Mouse (Mus musculus) adrenal gland (tissue): Measurements from ENCODE around the gene Litaf.

Source experiments
- intact Hi-C: fragments of 180-260 bp; cut with DNase I; formaldehyde crosslinking; loops from one replicate; pipeline ENCODE4 v1.15.1; 2025

Gene Litaf

GRCm38 (mm10) chr16:11068666-11069065 lies 2.7 kb upstream of the Litaf start:
- intact Hi-C loops, result no loop called here

DNA sequence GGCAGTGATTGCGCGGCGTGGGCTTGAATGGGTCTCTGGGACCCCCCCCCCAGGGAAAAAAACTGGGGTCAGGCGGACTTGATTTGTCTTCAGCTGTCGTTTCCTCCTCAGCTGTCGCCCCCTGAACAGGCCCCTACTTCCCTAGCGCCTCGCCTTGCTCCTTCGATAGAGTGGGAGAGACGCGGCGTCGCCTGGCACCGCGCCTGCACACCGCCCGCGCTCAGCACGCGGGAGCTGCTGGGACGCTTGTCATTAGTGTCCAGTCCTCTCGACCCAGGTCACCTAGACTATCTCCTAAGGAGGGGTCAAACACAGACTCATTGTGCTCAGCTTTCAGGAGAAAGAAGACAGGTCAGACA lies 855 bp upstream of the Litaf start:
- intact Hi-C loops, result no loop called here

- intact Hi-C loops, result no loop called here
Observed at GRCm38 (mm10) chr16:11065431-11065830, 526 bp downstream of the Litaf start.

DNA sequence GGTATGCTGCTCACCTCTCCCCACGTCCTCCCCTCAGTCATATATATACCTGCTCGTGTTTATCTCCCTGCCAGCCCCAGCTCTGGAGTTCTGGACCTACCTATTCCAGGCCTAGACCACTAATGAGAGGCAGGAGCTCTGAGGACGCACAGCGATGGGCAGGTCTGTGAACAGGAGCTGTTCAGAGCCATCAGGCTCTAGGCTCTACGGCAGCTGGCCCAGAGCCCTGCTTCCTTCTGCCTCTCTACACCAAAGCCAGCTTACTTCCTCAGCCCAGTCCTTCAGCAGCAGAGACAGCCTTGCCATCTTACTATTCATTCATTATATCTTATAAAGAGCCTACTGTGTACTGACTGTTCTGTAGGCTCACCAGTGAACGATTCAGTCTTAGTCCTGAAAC lies 1.2 kb downstream of the Litaf start:
- intact Hi-C loops, result no loop called here

- intact Hi-C loops, result no loop called here
Observed at GRCm38 (mm10) chr16:11064341-11064740, 1.6 kb downstream of the Litaf start.

- intact Hi-C loops, result no loop called here
Observed at GRCm38 (mm10) chr16:11062794-11063721, 2.9 kb downstream of the Litaf start.

- intact Hi-C loops, result no loop called here
Observed at GRCm38 (mm10) chr16:11060645-11061044, 5.3 kb downstream of the Litaf start, which contains the start of gene Snn. Snn (plus strand) TSS chr16:11060945.

- intact Hi-C loops, result no loop called here
Observed at GRCm38 (mm10) chr16:11055916-11056315, 10.0 kb downstream of the Litaf start.

- intact Hi-C loops, result no loop called here
Observed at GRCm38 (mm10) chr16:11054871-11055270, 11.1 kb downstream of the Litaf start.

DNA sequence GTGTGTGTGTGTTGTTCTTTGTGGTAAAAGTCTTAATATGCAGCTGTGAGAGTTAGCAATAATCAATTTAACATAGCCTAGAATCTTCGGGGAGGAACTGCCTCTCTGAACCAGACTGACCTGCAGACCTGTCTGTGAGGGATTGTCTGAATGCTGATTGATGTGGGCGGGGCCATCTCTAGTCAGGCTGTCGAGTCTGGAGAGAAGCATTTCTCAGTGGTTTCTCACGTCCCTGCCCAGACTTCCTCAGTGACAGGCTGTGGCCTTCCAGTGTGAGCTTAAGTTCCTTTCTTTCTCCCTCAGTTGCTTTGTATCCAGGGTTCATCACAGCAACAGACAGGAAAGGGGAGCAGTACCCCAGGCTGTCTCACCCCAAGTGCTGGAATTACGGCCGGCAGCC lies 11.5 kb downstream of the Litaf start:
- intact Hi-C loops, result no loop called here

GRCm38 (mm10) chr16:11051134-11051533 lies 14.8 kb downstream of the Litaf start:
- intact Hi-C loops, result no loop called here

DNA sequence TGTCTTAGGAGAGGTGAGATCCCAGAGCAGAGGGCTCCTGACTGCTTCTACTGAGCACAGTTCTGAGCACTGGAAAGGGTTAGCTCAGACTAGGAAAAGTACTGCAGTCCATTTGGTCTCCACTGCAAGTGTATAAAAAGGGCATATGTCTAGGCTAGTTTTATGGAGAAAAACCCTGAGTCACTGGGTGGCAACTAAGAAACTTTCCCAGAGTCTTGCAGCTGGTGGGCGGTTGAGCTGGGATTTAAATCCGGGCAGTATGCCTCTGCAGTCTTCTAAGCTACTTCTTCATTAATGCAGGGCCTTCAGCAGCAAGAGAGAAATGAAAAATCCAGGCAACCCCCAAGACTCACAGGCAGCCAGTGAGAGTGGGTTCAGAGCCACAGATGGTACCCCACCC lies 15.7 kb downstream of the Litaf start:
- intact Hi-C loops, result no loop called here

DNA sequence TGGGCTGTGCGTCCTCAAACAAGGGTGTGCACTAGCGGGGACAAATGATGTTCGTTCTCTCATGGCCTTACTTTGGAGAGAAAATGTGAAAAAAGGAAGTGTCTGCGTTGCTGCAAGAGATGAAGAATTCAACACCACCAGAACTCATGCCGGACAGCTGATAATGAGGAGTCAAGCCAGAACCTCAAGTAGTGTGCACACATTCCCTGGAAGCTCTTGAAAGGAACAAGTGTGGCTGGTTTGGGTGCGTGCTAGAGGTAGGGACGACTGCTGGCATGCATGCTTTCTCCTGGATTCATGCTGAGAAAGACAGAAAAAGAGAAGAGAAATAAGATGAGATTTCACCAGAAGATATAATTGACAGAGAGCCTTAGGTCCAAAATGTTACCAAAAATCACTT lies 18.8 kb downstream of the Litaf start:
- intact Hi-C loops, result no loop called here

GRCm38 (mm10) chr16:11046437-11046836 lies 19.5 kb downstream of the Litaf start:
- intact Hi-C loops, result no loop called here

- intact Hi-C loops, result no loop called here
Observed at GRCm38 (mm10) chr16:11043239-11043638, 22.7 kb downstream of the Litaf start.

DNA sequence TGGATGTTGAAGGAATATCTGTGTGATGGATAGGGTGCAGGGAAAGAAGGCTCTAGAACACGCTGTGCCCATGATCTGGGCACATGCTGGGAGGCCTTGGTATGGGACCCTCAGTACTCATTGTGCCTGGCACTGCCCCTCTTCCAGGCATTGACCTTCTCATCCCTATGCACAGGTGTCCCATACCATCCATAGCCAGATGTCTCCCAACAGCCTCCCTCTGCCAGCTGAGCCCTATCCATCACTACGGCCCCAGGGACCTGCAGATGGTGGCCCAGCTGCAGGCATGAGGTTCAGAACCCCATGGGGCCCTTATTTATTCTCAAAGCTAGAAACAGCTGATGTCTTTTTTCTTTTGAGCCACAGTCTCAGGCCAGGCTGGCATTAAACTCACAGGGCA lies 25.4 kb downstream of the Litaf start:
- intact Hi-C loops, result no loop called here

- intact Hi-C loops, result loop anchor here (2.0 to 5.0 kb wide), 5 partner anchors 73 to 163 kb away; partner anchors contain the start of gene Zc3h7a
Observed at GRCm38 (mm10) chr16:11035790-11036431, 30.0 kb downstream of the Litaf start.

- intact Hi-C loops, result loop anchor here (2.0 to 5.0 kb wide), 3 partner anchors 84 to 156 kb away; partner anchors contain the start of gene Zc3h7a
Observed at GRCm38 (mm10) chr16:11035273-11035672, 30.7 kb downstream of the Litaf start.

DNA sequence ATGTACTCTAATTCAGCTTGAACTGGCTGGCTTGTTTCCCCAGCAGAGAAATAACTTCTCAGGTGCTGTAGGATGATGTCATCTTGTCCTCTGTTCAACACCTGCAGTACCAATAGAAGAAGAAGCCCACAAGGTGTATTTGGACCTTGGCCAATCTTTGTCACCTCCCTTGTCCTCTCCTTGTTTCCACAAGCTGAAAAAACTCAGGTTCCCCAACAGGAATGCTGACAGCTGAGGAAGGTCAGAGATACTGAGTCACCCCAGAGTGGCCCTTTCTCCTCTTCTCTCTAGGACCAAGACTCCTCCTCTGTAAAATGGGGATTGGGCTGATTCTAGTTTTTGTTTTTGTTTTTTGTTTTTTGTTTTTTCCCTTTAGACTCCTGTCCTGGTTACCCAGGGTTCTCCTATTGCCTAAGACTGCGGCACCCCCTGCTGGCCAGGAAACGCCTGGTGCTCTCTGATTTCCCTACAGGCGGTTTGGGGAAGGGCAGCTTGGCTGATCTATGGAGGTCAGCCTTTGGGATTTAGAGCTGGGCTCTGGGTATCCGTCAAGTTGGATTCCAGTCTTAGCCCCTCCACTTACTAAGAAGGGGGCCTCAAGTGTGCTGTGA lies 31.7 kb downstream of the Litaf start:
- intact Hi-C loops, result loop anchor here (2.0 kb wide), 2 partner anchors 83 to 155 kb away; no protein-coding TSS in a partner anchor

- intact Hi-C loops, result no loop called here
Observed at GRCm38 (mm10) chr16:11031320-11031719, 34.6 kb downstream of the Litaf start.

- intact Hi-C loops, result no loop called here
Observed at GRCm38 (mm10) chr16:11030844-11031243, 35.1 kb downstream of the Litaf start.

DNA sequence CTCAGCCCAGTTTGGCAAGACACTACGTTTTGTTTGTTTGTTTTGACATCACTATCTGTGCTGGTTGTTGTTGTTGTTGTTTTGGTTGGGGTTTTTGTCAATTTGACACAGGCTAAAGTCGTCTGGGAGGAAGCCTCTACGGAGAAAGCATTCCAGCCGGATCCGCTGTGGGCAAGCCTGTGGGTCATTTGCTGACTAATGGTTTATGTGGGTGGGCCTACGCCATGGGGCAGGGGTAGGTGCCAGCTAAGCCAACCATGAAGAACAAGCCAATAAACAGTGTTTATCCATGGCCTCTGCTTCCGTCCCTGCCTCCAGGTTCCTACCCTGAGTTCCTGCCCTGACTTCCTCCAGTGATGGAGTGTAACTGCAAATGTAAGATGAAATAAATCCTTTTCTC lies 37.8 kb downstream of the Litaf start:
- intact Hi-C loops, result no loop called here
